Mouse (Mus musculus) midbrain, postnatal 0 days (tissue): ENCODE data around the gene Mnt. TPM values are rescaled to one million over a fixed set of nuclear protein-coding genes. Genes with fewer than 3 reads are reported as not detected.
A peak's percentile ranks its signal among the peaks of the same experiment; 100 is the strongest.

Source experiments
- ATAC-seq: fragments of 200-750 bp; cut with Nextera tagmentation; 2 replicates; pipeline ENCODE4 v1.8.0; 2017; ENCODE audit warnings: moderate number of reproducible peaks, mild to moderate bottlenecking, moderate TSS enrichment, moderate library complexity; ENCODE audit not compliant: low FRiP score
- DNase-seq: peaks from one replicate; pipeline ENCODE4 v3.0.0-alpha.2; 2015; ENCODE audit warnings: low spot score
- H3K27ac ChIP-seq: fragments of 300-500 bp; sonication (generic); 2 replicates; pipeline ENCODE4 v1.5.1; 2014; ENCODE audit warnings: low read depth, mild to moderate bottlenecking, low read length, mixed read lengths
- H3K27me3 ChIP-seq: fragments of 300-500 bp; sonication (generic); 2 replicates; pipeline ENCODE4 v1.6.1; 2014; ENCODE audit warnings: low read length, control low read depth, mixed read lengths; ENCODE audit not compliant: insufficient read depth
- H3K36me3 ChIP-seq: fragments of 300-500 bp; sonication (generic); 2 replicates; pipeline ENCODE4 v1.6.1; 2014; ENCODE audit warnings: low read length, control low read depth, mixed read lengths; ENCODE audit not compliant: insufficient read depth
- H3K4me1 ChIP-seq: fragments of 300-500 bp; sonication (generic); 2 replicates; pipeline ENCODE4 v1.6.1; 2014; ENCODE audit warnings: mild to moderate bottlenecking, control low read depth, antibody characterized with exemption, low read length, mixed read lengths; ENCODE audit not compliant: insufficient read depth
- H3K4me2 ChIP-seq: fragments of 300-500 bp; sonication (generic); 2 replicates; pipeline ENCODE4 v1.6.1; 2014; ENCODE audit warnings: low read depth, mild to moderate bottlenecking, low read length, mixed read lengths; ENCODE audit not compliant: poor library complexity, severe bottlenecking
- H3K4me3 ChIP-seq: fragments of 300-500 bp; sonication (generic); 2 replicates; pipeline ENCODE4 v1.5.1; 2014; ENCODE audit warnings: low read depth, mild to moderate bottlenecking, low read length, moderate library complexity
- H3K9ac ChIP-seq: fragments of 300-500 bp; sonication (generic); replicated peaks from 2 replicates; pipeline ENCODE4 v1.6.1; 2014; ENCODE audit warnings: mild to moderate bottlenecking, low read length, moderate library complexity, mixed read lengths; ENCODE audit not compliant: poor library complexity, severe bottlenecking
- H3K9me3 ChIP-seq: fragments of 300-500 bp; sonication (generic); 2 replicates; pipeline ENCODE4 v1.6.1; 2016; ENCODE audit warnings: low read length, control low read depth
- CTCF ChIP-seq: IDR thresholded peaks from 2 replicates; pipeline ENCODE4 v1.5.1; 2016; ENCODE audit warnings: antibody characterized with exemption, mild to moderate bottlenecking
- WGBS: fragments of 180-500 bp; shearing (Covaris S2); extraction: QIAGEN DNeasy Blood & Tissue Kit; methylation state at CpG from one replicate; pipeline ENCODE4 v1.1.7; 2014; 5-methylcytosine and 5-hydroxymethylcytosine counted together
- polyA plus RNA-seq: library from polyadenylated mRNA; unstranded; fragments of >200 nt; fragmentation: Nextera tagmentation; extraction: Ambion mirVana; gene quantifications from 2 replicates; pipeline ENCODE4 v1.2.1, GENCODE M21; 2015
- total RNA-seq: library from RNA; depleted of rRNA; stranded (reverse); fragments of >200 nt; gene quantifications from 2 replicates; pipeline ENCODE4 v1.2.3, GENCODE M21; 2014

Mnt gene
- total and polyA plus RNA-seq, 2 experiments from 2014 or later = 8.4 to 17.6 TPM

DNA sequence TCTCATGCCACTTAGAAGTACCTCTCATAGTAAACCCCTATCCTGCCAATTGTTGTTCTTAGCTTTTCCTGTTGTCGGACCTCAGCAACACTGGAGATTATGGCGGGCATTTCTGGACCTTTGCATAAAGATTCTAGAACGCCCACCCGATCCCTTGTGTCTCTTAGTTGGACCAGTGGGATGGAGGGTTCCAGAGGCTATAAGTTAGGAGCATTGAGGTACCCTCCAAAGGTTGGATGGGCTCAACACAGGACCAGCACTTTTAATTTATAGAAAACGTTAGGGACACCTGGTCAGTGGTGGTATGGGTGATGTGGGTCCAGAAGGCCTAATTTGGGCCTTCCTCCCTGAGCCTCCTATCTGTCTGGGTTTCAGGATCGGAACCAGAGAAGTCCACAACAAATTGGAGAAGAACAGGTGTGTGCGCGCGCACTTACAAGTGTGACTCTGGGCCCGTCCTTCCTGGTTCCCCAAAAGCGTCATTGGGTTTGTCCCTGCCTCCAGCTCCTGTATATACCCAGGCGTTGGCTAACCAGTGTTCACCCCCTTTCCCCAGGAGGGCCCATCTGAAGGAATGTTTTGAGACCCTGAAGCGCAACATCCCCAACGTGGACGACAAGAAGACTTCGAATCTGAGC is 6.5 kb downstream of the Mnt start:
- peak overlapping the region; percentile 85 for H3K4me2 ChIP-seq
- H3K9ac ChIP-seq = peak overlapping the region; percentile 67
- WGBS = 50% methylated on average over 16 of the region's 16 CpGs
- ATAC-seq (no peak), DNase-seq (no peak)
- H3K4me1 ChIP-seq = peaks cover 13% of the 10 kb centered on the region
- H3K4me3 ChIP-seq = peak overlapping the region; percentile 54
- H3K36me3 ChIP-seq = peaks cover 6% of the 10 kb centered on the region; the same call in 1 of the 2 replicates
- H3K9me3 ChIP-seq = no peaks in the 10 kb centered on the region
- no peak for TF ChIP-seq CTCF
- H3K27me3 ChIP-seq = no peaks in the 10 kb centered on the region
- peak overlapping the region; percentile 85 for H3K27ac ChIP-seq

DNA sequence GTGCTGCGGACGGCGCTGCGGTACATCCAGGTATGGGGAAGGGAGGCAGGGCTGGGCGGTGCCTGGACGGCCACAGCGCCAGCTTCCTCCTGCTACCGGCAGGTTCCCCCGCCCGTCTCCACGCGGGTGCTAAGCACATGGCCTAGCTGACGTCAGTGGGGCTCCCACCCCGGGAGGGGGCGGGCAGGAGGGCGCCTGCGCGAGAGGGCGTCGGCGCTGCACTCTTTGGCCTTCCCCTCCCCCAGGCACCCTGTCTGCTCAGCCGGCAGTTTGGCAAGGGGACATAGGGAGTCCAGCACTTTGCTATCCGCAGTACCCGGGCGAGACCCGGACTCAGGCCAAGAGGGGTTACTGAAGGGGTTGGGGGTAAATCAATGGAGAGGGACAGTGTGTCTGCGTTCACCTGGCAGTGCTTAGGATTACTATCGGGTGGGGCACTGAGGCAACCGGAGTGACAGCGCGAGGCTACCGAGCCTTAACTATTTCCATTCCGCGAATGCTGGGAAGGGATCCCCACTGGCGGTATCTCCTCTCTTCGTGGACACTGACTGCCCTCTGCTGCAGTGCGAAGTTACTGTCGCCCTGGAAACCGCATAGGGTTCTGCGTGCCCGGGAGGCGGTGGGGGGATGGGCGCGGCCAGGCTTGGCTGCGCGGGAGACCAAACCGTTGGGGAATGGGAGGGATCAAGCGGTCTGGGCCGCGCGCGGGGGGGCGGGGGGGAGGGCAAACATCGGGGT is 7.1 kb downstream of the Mnt start:
- WGBS = under 1% methylated on average over 53 of the region's 54 CpGs
- peaks cover 13% of the 10 kb centered on the region for H3K4me1 ChIP-seq
- H3K27me3 ChIP-seq = no peaks in the 10 kb centered on the region
- H3K4me3 ChIP-seq = peak overlapping the region; percentile 54
- peak overlapping the region; percentile 67 for H3K9ac ChIP-seq
- H3K9me3 ChIP-seq = no peaks in the 10 kb centered on the region
- H3K36me3 ChIP-seq = peaks cover 13% of the 10 kb centered on the region; the same call in 1 of the 2 replicates
- H3K27ac ChIP-seq = peak overlapping the region; percentile 85
- peak; percentile 89 for DNase-seq
- peak overlapping the region; percentile 85 for H3K4me2 ChIP-seq
- peak; percentile 51 for TF ChIP-seq CTCF
- peak; percentile 67 for ATAC-seq

DNA sequence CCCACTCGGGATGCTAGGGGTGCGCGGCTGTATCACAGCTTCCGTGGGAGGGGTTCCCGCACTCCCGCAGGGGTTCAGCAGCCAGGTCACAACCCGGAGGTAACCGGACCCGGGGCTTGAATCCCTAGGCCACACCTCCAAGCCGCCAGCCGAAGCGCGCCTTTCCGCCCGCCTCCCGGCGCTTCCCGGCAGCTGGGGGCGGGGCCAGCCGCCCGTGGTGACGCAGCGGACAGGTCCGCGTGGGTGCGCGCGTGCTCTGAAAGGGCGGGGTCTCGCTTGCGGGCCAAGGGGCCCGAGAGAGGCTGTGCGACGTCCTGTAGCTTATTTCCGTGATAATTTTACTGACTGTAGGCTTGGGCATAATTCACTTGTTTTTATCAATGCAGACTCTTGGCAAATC is 7.7 kb downstream of the Mnt start:
- ATAC-seq (peak; percentile 79), DNase-seq (peak; percentile 88)
- under 1% methylated on average over 35 of the region's 35 CpGs for WGBS
- H3K4me1 ChIP-seq = peaks cover 7% of the 10 kb centered on the region
- peak overlapping the region; percentile 85 for H3K4me2 ChIP-seq
- no peak for TF ChIP-seq CTCF
- no peaks in the 10 kb centered on the region for H3K27me3 ChIP-seq
- H3K9ac ChIP-seq = peak overlapping the region; percentile 67
- H3K4me3 ChIP-seq = peak overlapping the region; percentile 54
- peak overlapping the region; percentile 85 for H3K27ac ChIP-seq
- H3K9me3 ChIP-seq = no peaks in the 10 kb centered on the region
- peaks cover 19% of the 10 kb centered on the region; the same call in 1 of the 2 replicates for H3K36me3 ChIP-seq

DNA sequence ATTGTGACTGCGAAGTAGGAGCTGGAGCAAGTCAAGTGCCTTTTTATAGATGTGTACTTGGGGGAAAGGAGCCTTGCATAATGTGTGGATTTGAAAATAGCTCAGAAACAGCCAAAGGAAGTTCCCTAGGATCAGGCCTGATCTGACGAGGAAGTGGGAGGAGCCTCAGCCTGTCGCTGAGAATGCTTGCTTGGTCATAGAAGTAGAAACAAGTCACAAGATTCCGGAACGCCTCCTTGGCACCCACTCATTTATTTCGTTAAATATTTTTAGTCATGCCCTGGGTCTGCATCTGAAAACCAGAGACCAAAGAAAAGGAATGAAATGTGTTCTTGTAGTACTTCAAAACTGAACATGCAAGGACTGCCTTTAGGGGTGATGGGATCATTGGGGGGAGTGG is 8.3 kb downstream of the Mnt start:
- peak overlapping the region; percentile 54 for H3K4me3 ChIP-seq
- no peaks in the 10 kb centered on the region for H3K9me3 ChIP-seq
- peaks cover 22% of the 10 kb centered on the region; the same call in 1 of the 2 replicates for H3K36me3 ChIP-seq
- peak overlapping the region; percentile 85 for H3K4me2 ChIP-seq
- DNase-seq (peak; percentile 37), ATAC-seq (no peak)
- peak overlapping the region; percentile 85 for H3K27ac ChIP-seq
- 48% methylated on average over 6 of the region's 6 CpGs for WGBS
- H3K9ac ChIP-seq = no peak overlapping the region
- peaks cover 3% of the 10 kb centered on the region; the same call in 1 of the 2 replicates for H3K4me1 ChIP-seq
- H3K27me3 ChIP-seq = no peaks in the 10 kb centered on the region
- no peak for TF ChIP-seq CTCF

DNA sequence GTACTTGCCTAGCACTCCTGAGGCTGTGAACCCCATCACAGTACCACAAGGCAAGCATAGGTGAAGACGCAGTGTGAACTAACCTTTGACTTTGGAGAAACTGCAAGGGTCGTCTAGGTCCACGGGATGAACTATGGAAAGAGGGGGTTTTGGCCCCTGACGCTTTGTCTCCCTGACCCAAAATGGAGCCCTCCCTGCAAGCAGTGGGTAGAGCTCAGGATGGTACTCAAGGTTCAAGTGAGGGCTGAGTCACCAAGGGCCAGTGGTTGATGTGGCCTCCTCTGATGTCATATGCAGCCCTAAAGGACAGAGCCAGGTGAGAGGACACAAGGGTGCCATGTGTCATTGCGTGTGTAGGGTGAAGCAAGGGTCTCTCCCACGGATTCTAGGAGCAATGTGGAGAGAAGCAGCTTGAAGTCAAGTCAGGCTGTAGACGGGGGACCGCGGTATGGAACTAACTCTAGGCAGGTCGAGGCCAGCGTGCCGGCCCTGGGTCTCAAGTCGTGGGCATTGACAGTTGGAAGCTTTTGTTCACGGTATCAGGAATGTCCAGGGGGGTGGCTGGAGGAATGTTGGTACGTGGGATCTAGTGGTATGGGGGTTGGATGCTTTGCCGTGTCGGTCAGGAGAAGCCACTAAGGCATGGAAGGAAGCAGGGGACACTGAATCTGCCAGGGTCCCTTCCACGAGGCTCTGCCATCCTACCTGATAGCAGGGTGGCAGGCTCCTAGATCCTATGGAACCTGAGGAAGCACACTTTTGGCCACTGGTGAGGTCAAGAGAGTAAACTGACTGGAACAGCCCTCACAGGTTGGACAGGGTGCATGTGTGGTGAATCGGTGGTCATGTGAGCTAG is 9.4 kb downstream of the Mnt start:
- Histone ChIP-seq H3K27ac (no peak overlapping the region), H3K27me3 (no peaks in the 10 kb centered on the region), H3K4me2 (no peak overlapping the region), H3K4me3 (no peak overlapping the region), H3K36me3 (peaks cover 25% of the 10 kb centered on the region; the same call in 1 of the 2 replicates), H3K9me3 (no peaks in the 10 kb centered on the region), H3K9ac (no peak overlapping the region), H3K4me1 (peaks cover 3% of the 10 kb centered on the region; the same call in 1 of the 2 replicates)
- WGBS = 91% methylated on average over 19 of the region's 19 CpGs
- ATAC-seq (no peak), DNase-seq (no peak)
- no peak for TF ChIP-seq CTCF
